Mouse (Mus musculus) hematopoietic stem cell, adult 5-6 weeks (primary cell): ENCODE measurements around the gene Acaca. TPM values are rescaled to one million over a fixed set of nuclear protein-coding genes. Genes with fewer than 3 reads are reported as not detected.

Experiments used
- total RNA-seq: library from RNA; stranded (forward); fragments of 172-1452, 232-1000 nt; gene quantifications from 2 replicates; pipeline ENCODE4 v1.2.3, GENCODE M21; 2017

Gene Acaca
- total RNA-seq, 1 experiment from 2014 or later = 34.9 TPM

Other genes starting within 250 kb of the Acaca start
- 71.9 and 90.3 TPM in 2 replicates for gene Ddx52, start 187.6 kb upstream of the Acaca start, total RNA-seq
- 17.0 and 18.2 TPM in 2 replicates for gene Synrg, start 165.2 kb upstream of the Acaca start, total RNA-seq
- 1.0 TPM in 1 of 2 replicates, not detected in the other for gene Dusp14, start 60.4 kb upstream of the Acaca start, total RNA-seq
- gene Tada2a, start 72 bp upstream of the Acaca start, total RNA-seq = 21.5 and 25.0 TPM in 2 replicates
- not detected in 2 replicates for gene Gm11437, start 37.8 kb downstream of the Acaca start, total RNA-seq